Mouse (Mus musculus) granulocyte monocyte progenitor cell, adult 5-6 weeks (primary cell): ENCODE measurements at regions not wholly inside any gene's neighbourhood (a gene's known extent, or its start where the extent isn't known, plus 50 kb on each side); places are given as distances from the start of the nearest gene placed in this dataset.
A peak's percentile ranks its signal among the peaks of the same experiment; 100 is the strongest.

ENCODE experiments used
- ATAC-seq: replicated peaks from 2 replicates; pipeline ENCODE4 v1.8.0; 2016; ENCODE audit warnings: mild to moderate bottlenecking, moderate TSS enrichment, inconsistent platforms; ENCODE audit not compliant: poor library complexity, severe bottlenecking

DNA sequence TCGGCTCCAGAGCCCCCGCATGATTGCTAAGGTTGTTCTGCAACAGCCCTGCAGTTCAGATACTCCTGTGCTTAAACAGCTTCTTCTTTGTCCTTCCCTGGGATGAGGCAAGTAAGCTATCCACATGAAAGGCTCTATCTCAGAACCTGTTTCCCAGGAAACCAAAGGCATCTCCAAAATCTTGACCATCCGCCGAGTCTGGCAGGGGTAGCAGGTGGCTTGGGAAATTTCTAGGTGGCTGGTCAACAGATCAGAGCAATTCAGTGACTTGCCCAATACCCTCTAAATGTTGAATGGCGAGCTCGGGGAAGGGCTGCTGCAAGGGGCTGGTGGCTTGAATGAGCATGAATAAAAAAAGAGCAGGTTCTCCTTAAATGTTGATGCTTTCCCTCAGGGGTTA lies 229.7 kb upstream of the Mphosph6 start:
- no peak for ATAC-seq

- ATAC-seq: no peak
These were observed 226.5 kb upstream of the Mphosph6 start for GRCm38 (mm10) chr8:118028061-118028850.

GRCm38 (mm10) chr8:118023451-118023850 lies 221.7 kb upstream of the Mphosph6 start:
- no peak for ATAC-seq

DNA sequence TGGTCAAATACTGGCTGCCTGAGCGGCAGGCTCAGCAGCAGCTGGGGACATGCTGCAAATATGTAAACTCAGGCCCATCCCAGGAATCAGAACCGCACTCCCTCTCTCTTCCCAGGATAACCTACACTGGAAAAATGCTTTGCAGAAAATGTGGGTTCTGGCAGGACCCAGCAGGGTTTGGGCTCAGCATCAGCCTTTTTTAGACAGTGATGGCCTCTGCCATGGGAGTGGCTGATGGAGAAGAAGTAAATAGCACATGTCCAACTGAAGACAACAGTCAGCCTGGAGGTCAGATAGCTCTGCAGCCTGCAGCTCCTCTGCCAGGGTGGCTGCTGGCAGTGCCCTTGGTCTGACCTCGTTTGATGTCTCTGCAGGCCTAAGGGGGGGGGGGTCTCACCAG lies 220.2 kb upstream of the Mphosph6 start:
- no peak for ATAC-seq

DNA sequence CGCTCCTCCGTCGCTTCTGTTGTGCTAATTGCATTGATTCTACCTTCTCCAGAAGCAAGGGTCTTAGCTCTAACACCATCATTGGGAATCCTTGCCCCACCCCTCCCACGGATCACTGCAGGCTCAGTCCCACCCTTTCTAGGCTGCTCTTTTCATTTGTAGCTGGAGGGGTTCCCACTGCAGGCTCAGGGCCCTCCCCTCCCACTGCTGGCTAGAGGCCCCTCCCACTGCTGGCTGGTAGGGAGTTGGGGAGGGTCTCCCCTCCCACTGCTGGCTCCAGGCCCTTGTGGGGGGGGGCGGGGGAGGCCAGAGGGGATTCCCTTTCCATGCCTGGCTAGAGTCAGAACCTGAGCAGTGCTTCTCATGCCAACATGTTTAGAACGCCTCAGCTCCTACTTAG lies 215.5 kb upstream of the Mphosph6 start:
- ATAC-seq: no peak

DNA sequence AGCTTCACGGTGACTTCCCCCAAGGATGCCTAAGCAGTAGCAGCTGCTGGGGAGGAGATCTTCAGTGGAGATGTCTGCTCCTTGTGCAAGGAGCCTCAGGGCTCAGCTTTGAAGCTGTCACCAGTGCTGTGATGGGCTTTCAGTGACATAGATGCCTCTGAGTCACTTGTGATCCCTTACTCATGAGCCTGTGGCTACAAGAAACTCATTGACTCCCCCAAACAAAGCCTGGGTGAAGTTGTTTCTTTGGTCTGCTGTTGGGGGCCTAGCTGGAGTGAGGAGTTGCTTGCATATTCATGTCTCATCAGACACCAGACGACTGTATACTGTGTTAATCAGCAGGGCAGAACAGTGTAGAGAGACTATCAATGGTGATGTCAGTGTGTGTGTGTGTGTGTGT lies 203.4 kb upstream of the Mphosph6 start:
- ATAC-seq: no peak

DNA sequence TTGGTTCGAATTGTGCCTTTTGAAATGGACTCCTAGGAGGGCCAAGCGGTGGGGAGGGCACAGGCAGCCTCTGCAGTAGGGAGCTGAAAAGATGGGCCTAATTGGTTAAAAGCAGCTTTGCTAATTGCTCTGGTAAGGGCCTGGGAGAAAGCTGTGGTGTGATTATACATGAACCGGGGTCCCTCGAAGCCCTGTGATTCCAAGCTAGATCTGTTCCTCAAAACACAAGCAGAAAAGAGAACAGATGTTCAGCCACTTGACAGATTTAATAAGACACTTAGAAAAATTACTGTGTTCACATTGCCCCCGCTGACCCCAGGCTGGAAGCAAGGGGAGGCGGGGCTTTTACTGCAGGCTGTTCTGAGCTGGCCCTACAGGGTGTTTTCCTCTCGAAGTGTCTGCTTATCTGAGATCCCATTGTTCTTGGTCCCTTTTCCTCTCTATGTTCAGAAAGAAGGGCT lies 202.7 kb upstream of the Mphosph6 start:
- ATAC-seq: no peak

- no peak for ATAC-seq
These were observed 199.4 kb upstream of the Mphosph6 start for GRCm38 (mm10) chr8:118001138-118001537.

- no peak for ATAC-seq
These were observed 190.1 kb upstream of the Mphosph6 start for GRCm38 (mm10) chr8:117991826-117992225.

GRCm38 (mm10) chr8:117988781-117989180 lies 187.0 kb upstream of the Mphosph6 start:
- no peak for ATAC-seq

DNA sequence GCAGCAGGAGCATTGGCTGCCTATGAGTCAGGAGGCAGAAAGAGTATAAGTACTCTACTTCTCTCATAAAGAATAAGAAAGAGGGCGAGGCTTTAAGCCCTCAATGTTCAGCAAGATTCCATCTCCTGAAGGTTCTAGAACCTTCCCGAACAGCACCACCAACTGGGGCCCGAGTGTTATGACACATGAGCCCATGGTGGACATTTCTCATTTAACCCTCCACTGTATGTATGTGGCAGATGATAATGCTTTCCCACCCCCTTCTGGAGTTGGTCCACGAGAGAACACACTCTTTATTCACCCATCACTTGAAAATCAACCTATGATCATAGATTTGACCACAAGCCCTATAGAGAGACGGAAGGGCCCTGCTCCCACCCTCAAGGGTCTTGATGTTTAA lies 166.6 kb upstream of the Mphosph6 start:
- ATAC-seq: no peak

DNA sequence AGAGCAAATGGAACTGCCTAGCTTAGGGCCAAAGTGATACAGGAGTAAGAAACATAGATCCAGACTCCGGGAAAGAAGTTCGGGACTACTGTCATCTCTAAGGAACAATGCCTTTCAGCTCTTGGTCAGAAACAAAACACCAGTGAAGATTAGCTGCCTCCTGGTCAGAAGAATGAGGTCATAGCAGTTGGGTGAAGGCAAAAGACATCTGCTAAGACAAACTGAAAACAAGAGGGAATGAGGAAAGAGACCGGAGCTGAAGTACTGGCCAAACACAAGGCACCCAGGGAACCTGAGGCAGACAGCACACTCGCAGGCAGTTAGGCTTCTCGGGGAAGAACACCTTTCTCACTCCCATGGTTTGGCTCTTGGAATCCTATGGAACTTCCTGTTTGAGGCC lies 164.8 kb upstream of the Mphosph6 start:
- no peak for ATAC-seq

DNA sequence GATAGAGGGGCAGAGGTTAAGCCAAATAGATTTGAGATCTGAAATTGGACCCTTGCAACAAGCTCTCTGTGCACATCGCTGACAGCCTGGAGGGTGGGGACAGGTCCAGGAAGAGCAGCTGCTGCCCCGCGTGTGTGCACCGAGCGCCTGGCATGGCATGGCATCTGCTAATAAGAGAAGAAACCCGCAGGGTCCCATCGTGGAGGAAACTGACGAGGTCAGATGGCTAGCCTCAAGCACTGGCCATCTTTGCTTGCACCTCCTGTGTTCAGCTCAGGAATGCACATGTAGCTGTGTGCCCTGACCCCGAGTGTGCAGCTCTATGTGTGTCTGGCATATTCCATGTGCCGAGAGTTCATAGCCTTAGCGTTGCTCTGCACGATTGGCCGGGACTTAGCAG lies 161.7 kb upstream of the Mphosph6 start:
- ATAC-seq: no peak

GRCm38 (mm10) chr8:117962666-117963065 lies 160.9 kb upstream of the Mphosph6 start:
- ATAC-seq: no peak

DNA sequence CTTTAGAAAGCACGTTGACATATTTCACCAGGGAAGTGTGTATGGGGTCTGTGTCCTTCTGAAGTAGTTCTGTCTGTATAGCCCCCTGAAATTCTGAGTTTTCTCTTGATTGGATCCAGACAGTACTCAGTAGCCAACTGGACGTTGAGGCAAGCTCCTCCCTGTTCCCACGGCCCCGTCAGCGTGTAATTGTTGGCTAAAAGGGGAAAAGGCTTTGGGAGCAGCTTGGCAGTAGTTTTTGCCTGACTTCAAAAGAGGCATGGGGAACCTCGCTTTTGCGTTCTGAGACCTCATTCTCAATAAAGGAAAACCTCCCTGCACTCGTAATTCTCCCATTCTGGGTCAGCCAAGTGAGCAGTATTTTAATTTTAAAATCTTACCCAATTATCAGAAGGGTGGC lies 157.8 kb upstream of the Mphosph6 start:
- no peak for ATAC-seq

- no peak for ATAC-seq
These were observed 157.2 kb upstream of the Mphosph6 start for GRCm38 (mm10) chr8:117958914-117959313.

DNA sequence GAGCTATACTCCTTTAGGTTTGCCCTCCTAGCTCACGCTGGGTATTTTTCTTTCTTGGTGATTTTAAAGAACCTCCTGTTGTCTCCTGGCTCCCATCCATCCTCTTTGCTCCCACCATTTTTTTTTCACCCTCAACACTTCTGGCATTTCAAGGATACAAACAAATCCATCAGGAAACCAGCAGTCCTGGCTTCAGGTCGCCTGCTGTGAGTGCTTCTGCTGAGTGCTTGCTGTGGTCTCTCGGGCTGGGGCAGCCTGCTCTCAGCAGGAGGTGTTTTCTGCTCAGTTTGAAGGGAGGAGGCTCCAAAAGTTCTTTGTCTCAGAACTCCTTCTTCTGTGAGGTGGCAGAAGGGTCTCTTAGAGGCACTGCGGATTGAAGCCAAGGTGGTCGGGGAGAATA lies 149.9 kb upstream of the Mphosph6 start:
- ATAC-seq: no peak

DNA sequence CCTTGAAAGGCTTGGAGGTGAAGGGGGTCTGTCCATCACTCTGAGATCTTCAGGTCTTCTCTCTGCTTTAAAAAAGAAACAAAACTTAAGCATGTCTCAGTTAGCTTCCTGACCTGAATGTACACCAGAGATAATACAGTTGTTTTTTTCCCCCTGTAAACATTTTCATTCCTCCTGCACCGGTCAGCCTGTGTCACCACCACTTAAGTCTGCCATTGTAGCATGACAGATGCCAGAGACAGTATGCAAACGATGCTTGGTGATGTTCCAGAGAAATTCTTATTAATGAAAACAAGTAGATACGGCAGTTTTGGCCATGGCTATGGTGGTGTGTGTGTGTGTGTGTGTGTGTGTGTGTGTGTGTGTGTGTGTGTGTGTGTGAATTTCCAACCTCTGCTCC lies 144.8 kb upstream of the Mphosph6 start:
- no peak for ATAC-seq

- ATAC-seq: no peak
These were observed 132.9 kb upstream of the Mphosph6 start for GRCm38 (mm10) chr8:117934566-117935094.

DNA sequence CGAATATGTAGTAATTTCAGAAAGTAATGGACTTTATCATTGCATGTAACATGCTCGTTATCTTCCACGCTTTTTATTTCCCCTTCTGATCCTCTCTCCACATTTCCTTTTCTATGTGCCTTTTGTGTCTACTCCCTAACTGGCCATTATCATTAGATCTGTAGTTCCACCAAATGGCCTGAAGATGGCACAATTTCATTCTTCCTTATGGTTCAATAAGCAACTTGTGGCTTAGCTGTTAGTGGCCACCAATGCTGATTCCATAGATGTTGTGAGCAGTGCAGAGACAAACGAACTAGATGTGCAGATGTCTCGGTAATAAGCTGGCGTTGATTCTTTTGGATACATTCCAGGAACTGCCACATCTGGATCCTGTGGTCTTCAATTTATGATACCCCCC lies 128.9 kb upstream of the Mphosph6 start:
- peak; percentile 48; the same call in 1 of the 2 replicates for ATAC-seq

DNA sequence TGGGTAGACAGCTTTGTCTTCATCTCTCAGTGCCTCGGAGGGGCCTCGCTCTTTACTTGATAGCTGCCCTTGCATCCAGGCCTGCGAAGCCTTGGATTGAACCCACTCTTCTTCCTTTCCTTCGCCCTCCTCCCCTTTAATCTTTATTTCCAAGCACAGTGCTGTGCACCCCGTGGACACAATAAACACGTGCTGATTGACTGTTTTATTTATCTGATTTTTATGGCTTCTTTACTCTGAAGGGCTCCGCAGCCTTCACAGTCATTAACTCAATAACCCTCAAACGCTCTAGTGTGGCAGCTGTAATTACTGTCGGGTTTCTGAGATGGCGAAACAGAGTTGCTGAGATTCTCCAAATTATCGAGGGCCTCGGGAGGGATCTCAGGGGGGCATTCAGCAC lies 127.9 kb upstream of the Mphosph6 start:
- no peak for ATAC-seq

GRCm38 (mm10) chr8:117923296-117923695 lies 121.6 kb upstream of the Mphosph6 start:
- no peak for ATAC-seq
